Mouse (Mus musculus) heart, adult 18-20 months (tissue): ENCODE measurements around the gene Pkd2l1. TPM values are rescaled to one million over a fixed set of nuclear protein-coding genes. Genes with fewer than 3 reads are reported as not detected.

Experiments
- DNase-seq, 2 experiments: peaks; one replicate each; pipeline ENCODE4 v3.0.0; 2021 to 2022; ENCODE audit warnings: mixed read lengths in 1 of 2
- long read RNA-seq, 2 experiments: library from polyadenylated mRNA; stranded (forward); transcript quantifications; one replicate each; pipeline ENCODE4 v2.0.0; 2021
- total RNA-seq, 2 experiments: library from RNA; stranded (reverse); gene quantifications; 2 replicates each; pipeline ENCODE4 v1.2.3; 2021

The Pkd2l1 gene
- not detected for total RNA-seq
- long read RNA-seq, experiment 1 = 0 reads
- long read RNA-seq, experiment 2 = 0 reads

- no peak for DNase-seq
Measured at GRCm38 (mm10) chr19:44192342-44192741, at the start of gene Pkd2l1. Pkd2l1 (minus strand) TSS chr19:44192442.

DNA sequence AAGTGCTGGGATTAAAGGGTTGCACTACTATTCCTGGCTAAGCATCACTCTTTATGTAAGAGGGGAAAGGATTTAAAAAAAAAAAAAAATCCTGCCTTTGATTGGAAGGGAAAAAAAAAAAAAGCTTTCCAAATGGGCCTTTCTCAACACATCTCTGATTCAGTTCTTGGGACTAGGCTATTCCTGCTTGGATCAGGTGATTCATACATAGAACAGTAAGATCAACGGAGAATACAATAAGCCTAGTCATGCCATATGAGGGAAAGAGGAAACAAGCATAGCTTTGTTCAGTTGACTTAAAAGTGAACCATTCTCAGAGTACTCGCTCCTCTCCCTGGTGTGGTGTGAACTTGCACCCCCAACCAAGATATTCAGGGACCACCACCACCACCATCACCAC lies 46.7 kb upstream of the Pkd2l1 start:
- DNase-seq = no peak

GRCm38 (mm10) chr19:44237471-44238006 lies 45.3 kb upstream of the Pkd2l1 start:
- DNase-seq = no peak

DNA sequence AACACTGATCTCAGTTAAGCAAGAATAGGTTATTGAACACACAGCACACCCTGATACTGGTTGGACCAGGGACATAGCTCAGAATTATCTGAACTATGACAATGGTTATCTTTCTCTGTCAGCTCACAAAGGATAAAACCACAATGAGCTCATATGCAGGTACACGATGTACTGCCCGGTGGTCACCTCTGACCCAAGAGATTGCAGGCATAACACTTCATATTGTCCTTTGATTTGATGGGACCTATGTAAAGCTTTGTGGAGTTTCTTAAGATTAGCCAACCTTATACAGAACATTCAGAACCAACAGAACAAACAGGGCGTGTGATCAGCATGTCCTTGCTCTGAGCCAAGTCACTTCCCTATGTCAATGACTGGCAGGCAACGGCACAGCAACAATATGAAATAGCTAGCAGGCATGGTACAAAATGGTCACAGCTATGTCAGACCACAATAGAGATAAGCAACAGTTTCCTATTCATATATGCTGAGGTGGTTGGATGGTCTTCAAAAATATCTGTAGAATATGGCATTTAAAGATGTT lies 39.4 kb upstream of the Pkd2l1 start:
- DNase-seq = no peak

DNA sequence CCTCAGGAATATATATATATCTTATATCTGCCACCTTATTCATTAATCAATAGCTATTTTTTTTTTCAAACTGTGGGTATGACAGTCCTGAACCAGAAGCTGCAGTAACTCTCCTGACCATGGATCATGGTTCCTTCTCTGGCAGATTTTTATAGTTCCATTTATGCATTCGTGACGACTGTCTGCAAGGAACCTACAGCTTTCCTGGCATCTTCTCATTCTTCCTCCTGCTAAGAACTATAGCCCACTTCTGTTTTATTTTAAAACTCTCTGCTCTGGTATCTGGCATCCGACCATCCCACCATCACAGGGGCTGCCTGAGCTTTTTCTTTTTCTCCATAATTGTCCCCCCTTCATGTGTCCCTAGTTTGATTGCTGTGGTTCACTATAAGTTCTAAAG lies 38.0 kb upstream of the Pkd2l1 start:
- DNase-seq = no peak

DNA sequence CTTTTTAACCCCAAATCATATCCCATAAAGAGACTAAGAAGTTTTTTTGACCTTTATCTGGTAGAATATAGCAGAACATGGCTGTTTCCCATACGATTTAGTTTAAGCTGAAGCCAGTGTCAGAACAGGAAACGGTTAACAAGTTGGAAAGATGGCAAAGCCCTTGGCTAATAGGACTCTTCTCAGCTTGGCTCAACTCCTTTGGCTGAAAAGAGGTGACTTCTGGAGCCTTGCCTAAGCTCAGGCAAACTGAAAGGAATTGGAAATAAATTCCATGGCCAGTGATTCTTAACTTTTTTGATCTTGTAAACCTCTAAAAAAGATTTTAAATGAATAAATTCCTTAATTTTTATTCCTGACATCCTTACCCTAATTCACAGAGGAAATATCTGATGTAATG lies 37.5 kb upstream of the Pkd2l1 start:
- no peak for DNase-seq

DNA sequence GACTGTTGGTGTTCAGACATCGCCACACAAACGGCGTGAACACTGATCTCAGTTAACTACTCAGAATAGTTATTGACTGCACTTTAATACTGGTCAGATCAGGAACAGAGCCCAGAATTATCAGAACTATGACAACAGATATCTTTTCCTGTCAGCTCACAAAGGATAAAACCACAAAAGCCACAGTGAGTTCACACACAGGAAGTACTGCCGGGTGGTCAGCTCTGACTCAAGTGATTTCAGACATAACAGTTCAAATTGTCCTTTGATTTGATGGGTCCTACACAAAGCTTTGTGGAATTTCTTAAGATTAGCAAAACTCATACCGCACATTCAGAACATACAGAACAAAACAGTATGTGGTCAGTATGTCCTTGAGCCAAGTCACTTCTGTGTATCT lies 33.5 kb upstream of the Pkd2l1 start:
- DNase-seq = no peak

DNA sequence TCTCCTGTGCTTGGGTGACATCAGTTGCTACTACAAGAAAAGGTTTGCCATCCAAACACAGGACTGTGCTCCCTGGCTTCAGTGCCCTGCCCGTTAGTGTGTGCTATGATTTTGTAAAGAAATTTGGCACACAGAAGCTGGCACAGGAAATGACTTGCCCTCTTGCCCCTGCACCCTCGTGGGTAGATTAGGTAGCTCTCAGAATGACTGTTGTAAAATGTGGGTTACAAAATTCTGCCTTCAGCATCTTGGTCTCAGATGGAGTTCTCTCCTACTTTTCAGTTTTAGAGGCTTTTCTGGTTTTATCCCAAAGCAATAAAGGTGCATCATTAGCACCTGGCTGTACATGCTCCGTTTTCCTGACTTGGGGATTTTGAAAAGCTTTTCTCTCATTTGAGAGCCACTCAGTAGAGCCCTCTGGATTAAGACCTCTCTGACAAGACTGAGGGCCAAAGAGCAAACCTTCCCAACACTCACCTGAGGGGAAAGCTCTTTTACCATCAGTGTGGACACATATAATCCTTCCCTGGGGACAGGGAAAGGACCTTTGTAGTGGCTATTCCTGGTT lies 25.8 kb upstream of the Pkd2l1 start:
- no peak for DNase-seq

GRCm38 (mm10) chr19:44215255-44215654 lies 23.0 kb upstream of the Pkd2l1 start:
- no peak for DNase-seq

DNA sequence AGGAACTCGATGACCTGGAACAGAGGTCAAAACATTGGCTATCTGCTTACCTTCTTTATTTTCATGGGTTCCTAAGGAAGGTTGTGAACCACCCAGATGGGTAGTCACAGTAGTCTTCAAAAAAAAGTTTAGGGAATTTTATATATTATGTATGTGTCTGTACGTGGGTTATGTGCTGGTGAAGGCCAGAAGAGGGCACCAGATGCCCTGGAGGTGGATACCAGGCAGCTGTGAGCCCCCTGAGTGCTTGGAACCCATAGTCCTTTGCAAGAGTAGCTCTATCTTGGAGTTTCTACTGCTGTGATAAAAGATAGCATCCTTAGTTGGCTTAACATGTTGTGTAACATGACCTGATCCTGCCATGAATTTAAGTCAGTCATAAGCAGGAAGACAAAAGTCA lies 14.8 kb upstream of the Pkd2l1 start:
- no peak for DNase-seq

GRCm38 (mm10) chr19:44203015-44203564 lies 10.8 kb upstream of the Pkd2l1 start, which contains the start of gene Scd3:
Scd3 (plus strand) TSS chr19:44203269.
- no peak for DNase-seq

GRCm38 (mm10) chr19:44198964-44199363 lies 6.7 kb upstream of the Pkd2l1 start:
- peak in 1 of 2 experiments; percentile 14 for DNase-seq

- DNase-seq = no peak
Measured at GRCm38 (mm10) chr19:44198494-44198893, 6.3 kb upstream of the Pkd2l1 start.

DNA sequence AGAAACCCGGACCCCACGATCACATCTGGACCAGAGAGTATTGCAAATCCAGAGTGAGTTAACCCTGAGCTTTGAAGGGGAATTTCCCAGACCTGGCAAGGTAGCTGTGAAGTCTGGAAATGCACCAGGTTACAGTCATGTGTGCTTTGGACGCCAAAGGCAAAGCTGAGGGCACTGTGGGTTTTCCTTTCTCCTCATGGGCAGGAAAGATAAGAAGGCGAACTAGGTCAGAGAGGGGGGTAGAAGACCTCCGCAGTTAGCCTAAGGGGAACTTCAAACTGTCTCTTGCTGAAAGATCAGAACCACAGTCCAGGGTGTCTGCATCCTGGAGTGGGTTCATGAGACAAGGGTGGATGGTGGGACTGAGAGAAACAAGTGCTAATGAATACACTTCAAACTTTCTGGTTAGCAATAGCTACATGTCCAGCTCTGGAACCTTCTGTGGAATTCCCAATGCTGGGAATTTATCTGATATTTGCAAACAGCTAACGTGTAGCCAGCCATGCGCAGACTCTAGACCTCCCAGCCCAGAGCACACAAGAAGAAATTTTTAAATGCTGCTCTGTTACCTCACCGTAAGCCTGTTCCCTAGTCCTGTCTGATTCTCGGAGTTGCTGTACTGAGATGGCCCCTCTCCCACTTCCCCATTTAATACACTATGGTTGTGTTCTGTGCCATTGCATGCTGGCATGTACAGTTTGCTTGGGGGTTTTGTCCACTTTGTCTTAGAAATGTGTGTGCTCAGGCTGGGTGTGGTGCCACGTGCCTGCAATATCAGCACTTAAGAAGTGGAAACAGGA lies 5.0 kb upstream of the Pkd2l1 start:
- DNase-seq = peak in 1 of 2 experiments; percentile 1

DNA sequence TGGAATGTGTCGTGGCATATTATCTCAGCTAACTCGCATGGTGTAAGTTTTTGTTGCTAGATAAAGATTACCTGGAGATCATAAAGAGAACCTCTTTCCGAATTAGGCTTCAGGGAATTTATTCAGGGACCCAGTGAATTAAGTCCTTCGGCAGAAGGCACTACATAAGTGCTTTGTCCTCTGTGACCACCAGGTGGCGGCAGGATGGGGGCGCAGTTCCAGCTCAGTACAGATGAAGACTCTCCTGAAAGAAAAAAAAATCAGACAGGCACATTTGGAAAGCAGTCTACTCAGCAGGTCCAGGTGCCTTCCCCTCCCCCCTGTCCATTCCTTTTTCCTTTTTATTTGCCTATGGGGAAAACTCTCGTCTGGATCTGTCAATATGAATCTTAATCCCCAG lies 2.9 kb upstream of the Pkd2l1 start:
- peak; percentile 42 to 75 for DNase-seq

- DNase-seq = peak in 1 of 2 experiments; percentile 11
Measured at GRCm38 (mm10) chr19:44193906-44194305, 1.7 kb upstream of the Pkd2l1 start.

GRCm38 (mm10) chr19:44189056-44189455 lies 3.2 kb downstream of the Pkd2l1 start:
- DNase-seq = no peak

DNA sequence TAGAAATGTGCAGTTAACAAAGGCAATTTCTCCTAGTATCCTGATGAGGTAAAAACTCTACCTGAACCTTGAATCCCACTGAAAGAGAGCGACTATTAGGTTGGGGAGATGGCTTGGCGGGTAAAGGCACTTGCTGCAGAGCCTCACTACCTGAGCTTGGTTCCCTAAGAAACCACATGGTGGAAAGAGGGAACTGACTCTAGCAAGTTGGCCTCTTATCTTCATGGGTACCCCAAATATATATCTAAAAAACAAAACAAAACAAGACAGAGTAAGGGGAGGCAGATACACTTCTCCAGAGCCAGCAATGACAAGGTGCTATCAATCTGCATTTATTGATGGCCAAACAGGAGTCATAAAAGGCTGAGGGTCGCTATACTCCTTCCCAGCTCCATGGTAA lies 8.3 kb downstream of the Pkd2l1 start:
- DNase-seq = no peak

- no peak for DNase-seq
Measured at GRCm38 (mm10) chr19:44180502-44180901, 11.7 kb downstream of the Pkd2l1 start.

DNA sequence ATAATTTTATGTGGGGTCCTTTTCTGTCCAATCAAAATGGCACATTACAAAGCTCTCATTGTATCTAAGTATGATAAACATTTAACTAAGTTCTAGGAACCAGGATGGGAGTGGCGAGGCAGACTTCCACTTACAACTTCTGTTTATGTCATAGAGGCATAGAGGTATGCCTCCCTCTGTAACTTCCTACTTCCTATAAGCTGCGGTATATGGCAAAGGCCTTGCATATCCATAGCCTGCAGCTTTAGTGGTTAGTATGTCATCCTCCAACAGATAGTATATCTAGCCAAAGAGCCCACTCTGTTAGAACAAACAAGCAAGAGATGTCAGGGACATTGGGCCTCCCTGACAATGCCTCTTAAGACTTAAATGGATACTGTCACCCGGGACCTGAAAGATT lies 15.5 kb downstream of the Pkd2l1 start:
- DNase-seq = no peak

GRCm38 (mm10) chr19:44174835-44175234 lies 17.4 kb downstream of the Pkd2l1 start:
- no peak for DNase-seq

GRCm38 (mm10) chr19:44161515-44161914 lies 30.7 kb downstream of the Pkd2l1 start:
- DNase-seq = no peak

- no peak for DNase-seq
Measured at GRCm38 (mm10) chr19:44159386-44159785, 32.9 kb downstream of the Pkd2l1 start.
